Mouse (Mus musculus): ENCODE data around the gene Gucy2c.
"Not testable (repeated sequence)": the region's sequence is repeated elsewhere in the genome, so short reads cannot be mapped to it uniquely, and the experiment has no call there.

Gene Gucy2c

DNA sequence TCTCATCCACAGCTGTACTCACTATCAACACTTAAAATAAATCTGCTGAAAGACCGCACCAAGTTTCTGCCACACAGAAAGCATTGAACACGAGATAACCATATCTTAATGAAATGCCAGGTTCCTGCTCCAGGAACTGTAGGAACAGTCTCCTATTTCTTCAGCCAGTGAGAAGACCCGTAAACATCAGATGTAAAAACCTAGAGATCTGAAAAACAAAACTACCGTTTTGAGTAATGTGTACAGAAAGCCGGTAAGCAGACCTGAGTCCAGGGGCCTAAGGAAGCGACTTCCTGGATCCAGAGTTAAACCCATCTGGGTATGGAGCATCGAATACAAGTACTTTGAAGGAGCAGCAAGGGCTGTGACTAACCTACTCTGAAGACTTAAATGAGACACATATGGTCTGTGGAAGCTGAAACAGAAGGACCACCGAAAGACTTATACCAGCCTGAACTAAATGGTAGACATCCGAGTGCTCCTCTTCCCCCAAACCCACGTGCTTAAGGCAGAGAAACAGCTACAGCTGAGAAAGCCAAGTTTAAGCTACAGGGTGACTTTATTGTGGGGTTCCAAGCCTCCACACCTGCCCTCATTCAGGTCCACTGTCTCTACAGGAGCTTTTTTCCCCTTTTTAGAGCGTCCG is 21.7 kb upstream of the Gucy2c start:
- no peak for DNase-seq (ENCODE audit: low spot score)

- DNase-seq (ENCODE audit: low spot score), result no peak
These were observed 19.7 kb upstream of the Gucy2c start for GRCm38 (mm10) chr6:136801274-136801673.

DNA sequence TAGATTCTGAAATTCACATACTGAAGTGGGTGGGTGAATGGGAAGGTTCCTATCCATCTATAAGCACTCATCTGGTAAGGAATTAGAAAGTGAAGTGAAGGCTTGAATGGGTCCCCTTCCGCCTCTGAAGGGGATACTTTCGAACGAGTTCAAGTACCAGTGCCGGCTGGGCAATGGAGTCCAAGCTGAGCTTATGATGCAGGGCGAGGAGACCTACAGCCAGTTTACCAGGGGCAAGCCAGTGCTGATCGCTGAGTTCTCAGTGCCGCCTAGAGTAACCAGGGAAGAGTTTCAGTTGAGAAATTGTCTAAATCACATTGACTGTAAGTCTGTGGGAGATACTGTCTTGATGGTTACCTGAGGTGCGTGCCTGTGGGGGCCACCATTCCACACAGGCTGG is 19.1 kb upstream of the Gucy2c start:
- no peak for DNase-seq (ENCODE audit: low spot score)

DNA sequence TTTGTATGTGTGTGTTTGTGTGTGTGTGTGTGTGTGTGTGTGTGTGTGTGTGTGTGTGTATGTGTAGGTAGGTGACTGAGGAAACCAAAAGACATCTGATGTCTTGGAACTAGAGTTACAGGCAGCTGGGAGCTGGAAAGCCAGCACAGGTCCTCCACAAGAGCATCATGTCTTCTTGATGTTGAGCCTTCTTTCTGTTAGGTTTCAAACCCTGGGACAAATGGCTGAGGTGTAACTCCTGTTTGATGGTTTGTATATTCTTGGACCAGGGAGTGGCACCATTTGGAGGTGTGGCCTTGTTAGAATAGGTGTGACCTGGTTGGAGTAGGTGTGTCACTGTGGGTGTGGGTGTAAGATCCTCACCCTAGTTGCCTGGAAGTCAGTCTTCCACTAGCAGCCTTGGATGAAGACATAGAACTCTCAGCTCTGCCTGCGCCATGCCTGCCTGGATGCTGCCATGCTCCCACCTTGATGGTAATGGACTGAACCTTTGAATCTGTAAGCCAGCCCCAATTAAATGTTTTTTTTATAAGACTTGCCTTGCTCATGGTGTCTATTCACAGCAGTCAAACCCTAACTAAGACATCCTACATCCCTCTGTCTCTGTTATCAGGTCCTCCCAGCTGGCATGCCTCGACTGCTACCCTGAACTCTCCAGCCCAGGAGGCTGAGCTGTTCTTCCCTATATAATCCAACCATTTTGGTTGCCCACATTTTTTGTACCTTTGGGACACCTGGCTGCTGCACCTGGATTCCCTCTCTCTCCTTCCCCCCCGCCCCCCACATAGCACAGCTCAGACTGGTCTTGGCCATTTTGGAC is 16.5 kb upstream of the Gucy2c start:
- DNase-seq (ENCODE audit: low spot score), result not testable (repeated sequence)

- no peak for DNase-seq (ENCODE audit: low spot score)
These were observed 14.3 kb upstream of the Gucy2c start for GRCm38 (mm10) chr6:136795850-136796249.

- no peak for DNase-seq (ENCODE audit: low spot score)
These were observed 13.5 kb upstream of the Gucy2c start for GRCm38 (mm10) chr6:136795110-136795509.

- no peak for DNase-seq (ENCODE audit: low spot score)
These were observed 12.4 kb upstream of the Gucy2c start for GRCm38 (mm10) chr6:136793831-136794525.

GRCm38 (mm10) chr6:136792884-136793758 is 11.6 kb upstream of the Gucy2c start:
- no peak for DNase-seq (ENCODE audit: low spot score)

DNA sequence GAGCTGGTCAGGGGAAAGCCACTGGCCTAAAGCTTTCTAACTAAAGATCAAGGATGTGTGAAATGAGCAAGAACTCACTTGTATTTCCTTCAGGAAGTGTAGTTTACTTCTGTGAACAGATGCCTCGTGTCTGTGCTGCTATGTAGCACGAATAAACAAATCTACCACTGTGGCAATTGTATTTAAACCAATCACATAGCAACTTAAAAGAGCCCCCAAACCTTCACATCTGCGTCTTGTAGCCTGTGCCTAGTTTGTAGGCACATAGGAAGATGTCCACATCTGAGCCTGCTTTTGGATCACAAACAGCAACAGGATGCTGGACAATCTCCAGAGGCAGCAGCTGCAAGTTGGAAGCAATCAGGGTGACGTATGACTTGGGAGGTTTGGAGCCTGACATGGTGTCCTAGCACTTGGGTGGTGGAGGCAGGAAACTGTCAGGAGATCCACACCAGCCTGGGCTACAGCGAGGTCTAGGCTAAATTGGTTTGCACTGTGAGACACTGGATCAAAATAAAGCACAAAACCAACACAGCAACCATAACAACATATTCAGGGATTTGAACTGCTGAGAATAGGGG is 7.9 kb upstream of the Gucy2c start:
- no peak for DNase-seq (ENCODE audit: low spot score)

GRCm38 (mm10) chr6:136782761-136783160 is 1.2 kb upstream of the Gucy2c start:
- DNase-seq (ENCODE audit: low spot score), result no peak

GRCm38 (mm10) chr6:136782146-136782545 is 581 bp upstream of the Gucy2c start:
- DNase-seq (ENCODE audit: low spot score), result no peak

DNA sequence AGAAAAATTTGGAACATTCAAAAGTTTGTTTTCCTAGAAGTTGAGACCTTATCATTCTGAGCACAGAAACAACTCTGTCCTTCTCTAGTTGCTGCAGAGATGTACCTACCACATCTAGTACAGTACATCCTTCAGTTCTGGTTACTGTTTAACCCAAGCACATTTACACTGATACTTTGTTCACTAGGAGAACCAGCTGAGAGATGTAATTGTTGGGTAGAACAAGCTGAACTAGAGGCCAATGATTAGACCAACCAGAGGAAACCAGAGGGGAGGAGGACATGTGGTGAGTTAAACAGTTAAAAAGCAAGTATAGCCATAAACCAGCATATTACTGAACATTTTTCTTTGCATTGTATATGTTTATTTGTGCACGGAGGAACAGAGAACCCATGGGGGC is 5.2 kb downstream of the Gucy2c start:
- DNase-seq (ENCODE audit: low spot score), result no peak

DNA sequence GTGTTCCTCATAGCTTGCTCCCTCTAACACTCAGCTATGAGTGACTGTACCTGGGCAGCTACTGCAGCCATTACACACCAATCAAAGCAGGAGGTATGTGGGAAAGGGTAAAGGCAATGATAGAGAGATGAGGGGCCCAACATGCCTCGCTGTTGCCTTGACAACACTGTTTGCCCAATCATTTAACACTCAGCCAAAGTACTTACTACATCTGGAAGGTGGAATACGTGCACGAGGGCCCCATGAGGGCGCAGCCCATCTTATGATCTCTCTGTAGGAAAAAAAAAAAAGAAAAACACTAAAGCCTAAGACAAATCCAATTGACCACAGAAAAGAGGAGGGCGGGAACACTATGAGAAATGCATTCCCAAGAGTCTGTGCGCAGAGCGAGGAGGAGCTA is 11.7 kb downstream of the Gucy2c start:
- DNase-seq (ENCODE audit: low spot score), result no peak

DNA sequence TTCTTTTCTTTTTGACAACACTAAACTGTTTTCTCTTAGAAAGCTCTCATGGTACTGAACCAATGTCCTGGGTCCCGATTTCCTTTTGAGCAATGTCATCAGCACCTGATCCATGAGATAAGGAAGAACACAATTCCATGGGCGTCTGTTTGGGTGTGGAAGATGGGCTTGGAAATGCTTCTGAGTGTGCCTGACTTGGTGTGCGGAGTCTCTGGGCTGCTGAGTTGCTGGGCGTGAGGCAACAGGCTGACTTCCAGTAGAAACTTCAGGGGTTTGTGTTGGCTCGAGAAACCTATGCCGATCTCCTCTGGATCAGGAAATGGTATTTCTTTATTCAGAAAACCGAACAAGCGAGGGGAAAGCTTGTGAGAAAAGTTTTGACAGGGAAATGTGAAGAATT is 12.4 kb downstream of the Gucy2c start:
- no peak for DNase-seq (ENCODE audit: low spot score)

DNA sequence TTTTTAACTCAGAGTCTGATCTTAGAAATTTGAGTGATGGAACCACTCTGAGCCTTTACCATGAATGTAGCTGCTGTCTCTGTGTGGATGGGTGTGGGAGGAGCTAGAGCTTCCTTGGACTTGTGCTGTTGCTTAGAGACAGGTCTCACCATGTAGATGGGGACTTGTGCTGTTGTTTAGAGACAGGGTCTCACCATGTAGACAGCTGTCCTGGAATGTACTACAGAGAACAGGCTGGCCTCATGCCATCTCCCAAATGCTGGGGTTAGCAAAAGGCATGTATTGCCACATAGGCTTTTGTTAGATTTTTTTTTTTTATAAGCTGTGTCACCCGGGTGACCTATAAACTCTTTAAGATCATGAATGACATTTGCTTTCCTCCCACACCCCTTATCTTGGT is 17.7 kb downstream of the Gucy2c start:
- DNase-seq (ENCODE audit: low spot score), result no peak

DNA sequence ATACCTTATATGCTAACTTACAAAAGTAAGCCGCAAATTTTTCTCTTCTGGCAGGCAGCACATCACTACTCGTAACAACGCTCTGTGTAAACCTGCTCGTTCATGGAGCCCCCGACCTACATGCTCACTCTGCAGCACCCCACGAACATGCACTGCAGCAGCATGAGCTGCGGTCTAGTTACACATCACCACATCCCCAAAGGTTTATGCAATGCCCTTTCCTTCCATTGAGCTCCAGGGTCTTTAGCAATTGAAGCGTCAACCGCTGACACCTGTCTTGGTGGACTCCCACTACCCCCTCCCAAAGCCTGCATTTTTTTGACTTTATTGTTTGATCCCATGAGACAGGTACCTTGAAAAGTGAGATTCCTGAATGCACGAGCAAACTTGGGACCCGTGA is 31.0 kb downstream of the Gucy2c start:
- no peak for DNase-seq (ENCODE audit: low spot score)

DNA sequence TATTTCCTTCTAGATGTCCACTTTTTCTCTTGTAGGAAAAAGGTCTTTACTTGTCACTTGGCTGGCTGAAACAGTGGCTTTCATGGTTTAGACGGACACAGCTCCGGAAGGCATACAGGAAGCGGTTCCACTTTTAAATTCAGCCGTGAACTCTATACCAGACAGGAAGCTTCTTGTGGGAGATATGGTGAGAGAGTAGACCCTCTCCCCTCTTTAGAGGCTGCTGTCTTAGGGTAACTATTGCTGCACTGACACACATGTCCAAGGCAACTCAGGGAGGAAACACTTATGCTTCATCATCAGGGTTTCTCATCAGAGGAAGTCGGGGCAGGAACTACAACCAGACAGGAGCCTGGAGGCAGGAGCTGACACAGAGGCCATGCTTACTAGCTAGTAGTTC is 36.0 kb downstream of the Gucy2c start:
- DNase-seq (ENCODE audit: low spot score), result no peak

DNA sequence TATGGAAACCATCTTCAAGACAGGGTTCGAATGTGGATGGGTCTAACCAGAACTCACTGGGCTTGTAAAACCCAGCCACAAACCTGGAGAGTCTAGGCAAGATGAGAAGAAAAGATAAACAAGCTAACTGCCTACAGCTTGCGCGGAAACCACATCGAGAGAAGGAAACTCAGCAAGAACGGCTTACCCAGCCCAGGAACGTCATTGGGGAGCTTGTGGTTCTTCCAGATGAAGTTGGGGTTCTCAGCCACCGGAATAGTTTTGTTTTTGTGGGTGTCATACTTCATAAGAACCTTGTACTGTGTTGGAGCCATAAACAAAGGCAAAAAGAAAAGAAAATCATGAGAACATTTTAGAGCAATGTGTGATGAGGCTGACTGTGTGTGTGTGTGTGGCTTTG is 37.8 kb downstream of the Gucy2c start:
- no peak for DNase-seq (ENCODE audit: low spot score)

DNA sequence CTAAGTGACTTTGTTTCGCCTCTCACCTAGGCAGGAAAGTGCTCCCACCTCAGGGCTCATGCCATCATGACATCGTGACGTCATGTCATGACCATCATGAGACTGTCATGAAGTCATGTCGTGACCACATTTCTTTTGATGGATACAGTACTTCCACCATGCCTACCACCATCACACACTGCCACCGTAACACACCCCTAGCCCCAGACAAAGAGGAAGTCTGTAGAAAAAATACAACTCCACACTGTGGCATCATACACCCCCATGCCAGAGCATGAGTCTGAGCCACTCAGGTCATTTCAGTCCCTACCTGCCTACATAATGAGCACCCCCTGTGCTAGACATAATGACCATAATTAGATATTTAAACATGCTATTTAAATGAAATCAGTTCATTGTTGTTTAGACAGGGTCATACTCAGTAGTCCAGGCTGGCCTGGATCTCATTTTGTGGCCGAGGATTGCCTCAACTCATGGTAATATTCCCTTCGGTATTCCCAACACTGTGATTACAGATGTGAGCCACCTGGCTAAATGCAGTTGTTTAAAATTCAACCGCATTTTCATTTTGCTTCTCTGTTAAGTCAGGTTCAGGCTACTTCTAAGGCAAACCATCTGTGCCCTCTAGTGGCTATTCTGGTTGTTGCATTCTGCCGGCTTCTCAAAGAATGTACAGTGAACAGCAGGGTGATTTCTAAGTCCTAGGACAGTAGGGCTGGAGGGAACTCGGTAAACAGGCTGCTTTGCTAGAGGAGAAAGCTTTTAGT is 39.0 kb downstream of the Gucy2c start:
- peak; percentile 74 for DNase-seq (ENCODE audit: low spot score)

- no peak for DNase-seq (ENCODE audit: low spot score)
These were observed 40.3 kb downstream of the Gucy2c start for GRCm38 (mm10) chr6:136741281-136741680.

DNA sequence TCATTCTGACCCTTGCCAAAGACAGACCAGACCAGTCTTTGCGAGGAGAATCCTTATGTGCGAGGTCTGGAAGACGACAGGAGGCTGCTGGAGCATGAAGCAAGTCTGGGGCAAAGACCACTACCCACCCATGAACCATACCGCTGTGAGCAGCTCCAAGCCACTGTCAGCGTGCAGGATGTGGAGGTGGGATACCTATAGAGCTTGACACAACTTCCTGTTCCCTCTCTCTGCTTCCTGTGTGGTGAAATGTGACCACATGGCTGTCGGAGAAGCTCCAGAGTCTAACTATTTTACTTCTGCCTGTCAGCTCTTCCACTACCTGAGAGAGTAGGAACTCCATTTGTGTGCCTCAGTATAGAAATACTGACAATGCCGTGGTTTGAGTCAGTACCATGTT is 45.8 kb downstream of the Gucy2c start:
- DNase-seq (ENCODE audit: low spot score), result no peak
